11 mouse cellular contexts compared by ENCODE assay signal in the genomic region with DNA sequence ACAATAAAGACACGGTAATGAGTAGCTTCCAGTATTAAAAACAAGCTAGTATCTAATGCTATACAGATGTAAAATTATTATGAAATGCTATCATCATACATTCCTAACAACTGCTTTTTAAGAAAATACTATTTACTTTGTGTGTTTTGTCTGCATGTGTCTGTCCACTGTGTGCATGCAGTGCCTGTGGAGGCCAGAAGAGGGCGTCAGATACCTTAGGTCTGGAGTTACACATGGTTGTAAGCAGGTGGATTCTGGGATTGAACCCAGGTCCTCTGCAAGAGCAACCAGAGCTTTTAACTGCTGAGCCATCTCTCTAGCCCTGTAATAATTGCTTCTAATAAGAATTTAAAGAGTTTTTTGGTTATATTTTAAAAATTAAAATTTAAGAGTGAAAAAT. TPM values are rescaled to one million over a fixed set of nuclear protein-coding genes. Genes with fewer than 3 reads are reported as not detected.
DNase-seq lines count a peak whose midpoint lies in the region; ATAC-seq and TF ChIP-seq lines count a peak whose summit lies in the region.
"Had no signal": no experiment of that assay in that cellular context is flagged by ENCODE, and none has a peak within 500 bp of the region (broad histone marks: within the 10 kb centered on the region; RNA-seq: fewer than 3 reads in every experiment).

No protein-coding gene starts in this region.

- no peaks in the 10 kb centered on the region for H3K27me3 ChIP-seq in midbrain, postnatal 0 days (ENCODE audit: insufficient read depth, low read length)
- H3K27me3 ChIP-seq in midbrain, embryonic 14.5 days (ENCODE audit: control insufficient read depth, insufficient read depth, low read length), result no peaks in the 10 kb centered on the region
- H3K27me3 ChIP-seq in MEL (ENCODE audit: control insufficient read depth in 1 of 2, insufficient read depth in 2 of 2, low read length in 2 of 2), result no peaks in the 10 kb centered on the region
- no peaks in the 10 kb centered on the region for H3K27me3 ChIP-seq in liver, embryonic 14.5 days (ENCODE audit: control insufficient read depth, insufficient read depth, low read length)
- H3K27me3 ChIP-seq: limb, embryonic 12.5 days had no signal

- no peak for TF ChIP-seq EP300 in MEL (IDR thresholded peaks at IDR 0.05; ENCODE audit: low read depth in 1 of 2, low read length in 2 of 2)
- no peak for TF ChIP-seq EP300 in liver, embryonic 14.5 days (IDR thresholded peaks at IDR 0.05; ENCODE audit: low read depth)

- no peak for TF ChIP-seq POLR2A in MEL (IDR thresholded peaks at IDR 0.05; ENCODE audit: control insufficient read depth in 1 of 2, insufficient read depth in 1 of 2, low read depth in 1 of 2, low read length in 2 of 2, poor library complexity in 1 of 2)

- no peak for ATAC-seq in midbrain, postnatal 0 days (ENCODE audit: low FRiP score)
- no peak for ATAC-seq in midbrain, embryonic 14.5 days (ENCODE audit: low FRiP score, low TSS enrichment)
- no peak for ATAC-seq in liver, embryonic 14.5 days (ENCODE audit: insufficient read depth)

- H3K4me2 ChIP-seq in midbrain, postnatal 0 days (ENCODE audit: low read depth, low read length, poor library complexity, severe bottlenecking), result no peak overlapping the region
- H3K4me2 ChIP-seq in midbrain, embryonic 14.5 days (ENCODE audit: low read length), result no peak overlapping the region
- H3K4me2 ChIP-seq in liver, embryonic 14.5 days (ENCODE audit: low read depth), result no peak overlapping the region
- H3K4me2 ChIP-seq: limb, embryonic 12.5 days had no signal

- H3K79me2 ChIP-seq in MEL (ENCODE audit: control insufficient read depth, insufficient read depth, low read length, poor library complexity), result no peaks in the 10 kb centered on the region

- TF ChIP-seq CTCF in midbrain, postnatal 0 days (IDR thresholded peaks at IDR 0.05), result peak; percentile 52
- TF ChIP-seq CTCF in MEL (IDR thresholded peaks at IDR 0.05 in 2 of 3, conservative IDR thresholded peaks at IDR 0.05 in 1 of 3; ENCODE audit: control insufficient read depth in 1 of 3, insufficient read depth in 1 of 3, low read depth in 2 of 3, low read length in 3 of 3, poor library complexity in 1 of 3, severe bottlenecking in 1 of 3), result peak; percentile 16 to 45 (median 36); a peak in 5 of 6 replicates
- peak; percentile 61 for TF ChIP-seq CTCF in liver, embryonic 14.5 days (IDR thresholded peaks at IDR 0.05; ENCODE audit: low read depth)

- no peak overlapping the region for H3K27ac ChIP-seq in midbrain, postnatal 0 days (ENCODE audit: low read depth, low read length)
- H3K27ac ChIP-seq in midbrain, embryonic 14.5 days (replicated peaks; ENCODE audit: low read depth, low read length), result no peak overlapping the region
- no peak overlapping the region for H3K27ac ChIP-seq in MEL (ENCODE audit: control insufficient read depth, low read depth, low read length)
- H3K27ac ChIP-seq in liver, embryonic 14.5 days, result no peak overlapping the region
- H3K27ac ChIP-seq: limb, embryonic 12.5 days had no signal

- intact Hi-C loops in heart, postnatal 10 days (cut with DNase I), result no loop called here

- no peak overlapping the region for H3K9ac ChIP-seq in midbrain, postnatal 0 days (replicated peaks; ENCODE audit: low read length, poor library complexity, severe bottlenecking)
- no peak overlapping the region for H3K9ac ChIP-seq in midbrain, embryonic 14.5 days (replicated peaks; ENCODE audit: low read length)
- no peak overlapping the region for H3K9ac ChIP-seq in MEL (ENCODE audit: control insufficient read depth, low read depth, low read length, poor library complexity, severe bottlenecking)
- no peak overlapping the region for H3K9ac ChIP-seq in liver, embryonic 14.5 days (replicated peaks)
- H3K9ac ChIP-seq: limb, embryonic 12.5 days had no signal

- H3K4me1 ChIP-seq in midbrain, postnatal 0 days (ENCODE audit: insufficient read depth, low read length), result no peaks in the 10 kb centered on the region
- H3K4me1 ChIP-seq in midbrain, embryonic 14.5 days (ENCODE audit: control insufficient read depth, insufficient read depth, low read length), result no peaks in the 10 kb centered on the region
- H3K4me1 ChIP-seq in MEL (ENCODE audit: control insufficient read depth in 1 of 2, insufficient read depth in 2 of 2, low read length in 2 of 2), result no peaks in the 10 kb centered on the region
- no peaks in the 10 kb centered on the region; a peak in 1 of 4 replicates for H3K4me1 ChIP-seq in liver, embryonic 14.5 days (replicated peaks; ENCODE audit: control insufficient read depth in 2 of 2, insufficient read depth in 2 of 2, low read length in 1 of 2)
- H3K4me1 ChIP-seq: limb, embryonic 12.5 days had no signal

- WGBS in midbrain, postnatal 0 days, result 69% methylated on average over 2 of the region's 2 CpGs
- 64% methylated on average over 2 of the region's 2 CpGs for WGBS in midbrain, embryonic 14.5 days
- WGBS in liver, embryonic 14.5 days (ENCODE audit: insufficient replicate concordance), result 51% methylated on average over 2 of the region's 2 CpGs

- H3K9me3 ChIP-seq in midbrain, postnatal 0 days (ENCODE audit: low read length), result no peaks in the 10 kb centered on the region
- no peaks in the 10 kb centered on the region for H3K9me3 ChIP-seq in midbrain, embryonic 14.5 days (ENCODE audit: control insufficient read depth, low read length)
- no peaks in the 10 kb centered on the region for H3K9me3 ChIP-seq in MEL (replicated peaks; ENCODE audit: insufficient read depth, low read length)
- no peaks in the 10 kb centered on the region for H3K9me3 ChIP-seq in liver, embryonic 14.5 days (ENCODE audit: control insufficient read depth, low read length)
- H3K9me3 ChIP-seq: limb, embryonic 12.5 days had no signal

- TF ChIP-seq RAD21 in MEL (IDR thresholded peaks at IDR 0.05; ENCODE audit: low read depth, low read length), result peak; percentile 30

- H3K36me3 ChIP-seq in midbrain, postnatal 0 days (ENCODE audit: insufficient read depth, low read length), result no peaks in the 10 kb centered on the region
- no peaks in the 10 kb centered on the region for H3K36me3 ChIP-seq in midbrain, embryonic 14.5 days (ENCODE audit: control insufficient read depth, insufficient read depth, low read length)
- no peaks in the 10 kb centered on the region for H3K36me3 ChIP-seq in MEL (ENCODE audit: control insufficient read depth in 1 of 2, insufficient read depth in 2 of 2, low read length in 2 of 2)
- no peaks in the 10 kb centered on the region for H3K36me3 ChIP-seq in liver, embryonic 14.5 days (replicated peaks; ENCODE audit: control insufficient read depth, insufficient read depth, low read depth)
- H3K36me3 ChIP-seq: limb, embryonic 12.5 days had no signal

- peak; percentile 10 for DNase-seq in heart, postnatal 4 days
- no peak for DNase-seq in heart, postnatal 10 days
- no peak for DNase-seq in midbrain, postnatal 0 days (ENCODE audit: low spot score)
- no peak for DNase-seq in midbrain, embryonic 14.5 days
- peak; percentile 17 for DNase-seq in MEL (ENCODE audit: low read depth, low spot score)
- no peak for DNase-seq in liver, embryonic 14.5 days (ENCODE audit: low read depth in 3 of 3, low spot score in 3 of 3)
- DNase-seq in Muller cell, postnatal 12 days (ENCODE audit: inconsistent ontology term), result no peak
- no peak for DNase-seq in cerebellum, postnatal 36 days
- DNase-seq: adrenal gland, postnatal 36 days; lung, postnatal 36 days had no signal

- H3K4me3 ChIP-seq in midbrain, postnatal 0 days (ENCODE audit: low read depth, low read length), result no peak overlapping the region
- no peak overlapping the region for H3K4me3 ChIP-seq in midbrain, embryonic 14.5 days (replicated peaks; ENCODE audit: low read depth, low read length)
- no peak overlapping the region for H3K4me3 ChIP-seq in MEL (ENCODE audit: control insufficient read depth in 1 of 2, insufficient read depth in 1 of 2, low read depth in 2 of 2, low read length in 2 of 2)
- no peak overlapping the region for H3K4me3 ChIP-seq in liver, embryonic 14.5 days (ENCODE audit: insufficient read depth in 1 of 2, low read depth in 2 of 2, low read length in 2 of 2)
- H3K4me3 ChIP-seq: limb, embryonic 12.5 days had no signal

TF ChIP-seq in MEL, 35 proteins besides CTCF, POLR2A, EP300 and RAD21:
- TF ChIP-seq TBP (IDR thresholded peaks at IDR 0.05; ENCODE audit: low read depth, low read length) (no peak), RCOR1 (IDR thresholded peaks at IDR 0.05; ENCODE audit: low read depth, low read length) (no peak), HCFC1 (IDR thresholded peaks at IDR 0.05; ENCODE audit: low read depth, low read length) (no peak), POLR2AphosphoS2 (IDR thresholded peaks at IDR 0.05; ENCODE audit: low read length) (no peak), SMC3 (IDR thresholded peaks at IDR 0.05; ENCODE audit: low read depth, low read length) (peak; percentile 30), POLR2AphosphoS5 (IDR thresholded peaks at IDR 0.05; ENCODE audit: borderline replicate concordance, low read depth, low read length) (no peak), MXI1 (IDR thresholded peaks at IDR 0.05; ENCODE audit: low read depth, low read length) (no peak)
TF ChIP-seq in MEL: peak in this region for 1.

RNA-seq across cellular contexts. Expression of gene Bbs7, which starts 27.5 kb away (rescaled TPM):
- total RNA-seq in heart, postnatal 4 days (2021), result 1 to 10 TPM; 8.9 to 9.9 TPM
- total RNA-seq in heart, postnatal 10 days (2021), result 1 to 10 TPM; 7.7 to 8.1 TPM
- 13.2 and 16.8 TPM in 2 replicates for total RNA-seq in midbrain, postnatal 0 days (2014; rRNA removed)
- polyA plus RNA-seq in midbrain, postnatal 0 days (2015; fragmentation: Nextera tagmentation; extraction: Ambion mirVana), result 15.6 and 16.2 TPM in 2 replicates
- 14.2 and 21.6 TPM in 2 replicates for polyA plus RNA-seq in midbrain, embryonic 14.5 days (2014; fragmentation: Nextera tagmentation; extraction: Ambion mirVana)
- total RNA-seq in MEL (2012; rRNA removed), result not detected in 2 replicates
- polyA plus RNA-seq in MEL (2012; ENCODE audit: insufficient read depth in 1 of 2, insufficient read length in 2 of 2, low read depth in 1 of 2, low replicate concordance in 2 of 2, missing spikeins in 1 of 2), result not detected
- polyA plus RNA-seq in liver, embryonic 14.5 days (2012; rRNA removed), result 3.9 and 5.5 TPM in 2 replicates
- polyA plus RNA-seq in liver, embryonic 14.5 days (2014; fragmentation: Nextera tagmentation; extraction: Ambion mirVana), result 9.7 and 11.9 TPM in 2 replicates

RNA-seq across cellular contexts. Expression of gene Trpc3, which starts 49.2 kb away (rescaled TPM):
- 1 to 10 TPM; 9.6 to 9.8 TPM for total RNA-seq in heart, postnatal 4 days (2021)
- 10 to 100 TPM; 13.1 to 17.0 TPM for total RNA-seq in heart, postnatal 10 days (2021)
- 21.5 and 29.9 TPM in 2 replicates for total RNA-seq in midbrain, postnatal 0 days (2014; rRNA removed)
- polyA plus RNA-seq in midbrain, postnatal 0 days (2015; fragmentation: Nextera tagmentation; extraction: Ambion mirVana), result 9.0 and 9.9 TPM in 2 replicates
- polyA plus RNA-seq in midbrain, embryonic 14.5 days (2014; fragmentation: Nextera tagmentation; extraction: Ambion mirVana), result 7.8 and 8.4 TPM in 2 replicates
- not detected in 2 replicates for total RNA-seq in MEL (2012; rRNA removed)
- polyA plus RNA-seq in MEL (2012; ENCODE audit: insufficient read depth in 1 of 2, insufficient read length in 2 of 2, low read depth in 1 of 2, low replicate concordance in 2 of 2, missing spikeins in 1 of 2), result not detected
- polyA plus RNA-seq in liver, embryonic 14.5 days (2012; rRNA removed), result 0.16 and 0.23 TPM in 2 replicates
- polyA plus RNA-seq in liver, embryonic 14.5 days (2014; fragmentation: Nextera tagmentation; extraction: Ambion mirVana), result 0.15 and 0.35 TPM in 2 replicates

Comparison
In these comparisons a context has a peak if more than half of its experiments do, and no peak if none do; other contexts are left out.
1. DNase-seq: peak in heart, postnatal 4 days (single experiment) and MEL (single experiment); none in heart, postnatal 10 days (0 of 2), midbrain, postnatal 0 days (single experiment), midbrain, embryonic 14.5 days (single experiment), liver, embryonic 14.5 days (0 of 3), Muller cell, postnatal 12 days (single experiment) and cerebellum, postnatal 36 days (0 of 2).
2. RNA of gene Trpc3, which starts 49.2 kb away (total RNA-seq): 21.5 to 29.9 TPM in midbrain, postnatal 0 days, 13.1 to 17.0 TPM in heart, postnatal 10 days and 9.6 to 9.8 TPM in heart, postnatal 4 days; not detected in MEL; every median in the first group is over 10 times any median in the second.
3. Peak in every context shown above with its lines, with median percentiles within 50 percentile points of each other: CTCF ChIP-seq.